Mouse (Mus musculus): Measurements from ENCODE around the gene Fabp2. TPM values are rescaled to one million over a fixed set of nuclear protein-coding genes. Genes with fewer than 3 reads are reported as not detected.
"Not testable (repeated sequence)": the region's sequence is repeated elsewhere in the genome, so short reads cannot be mapped to it uniquely, and the experiment has no call there.

Gene Fabp2
- polyA plus RNA-seq, 1 experiment from 2014 or later: 5.6 TPM

GRCm38 (mm10) chr3:122932466-122932865 lies 37.6 kb downstream of the Fabp2 start:
- H3K36me3 ChIP-seq (ENCODE audit: control insufficient read depth, insufficient read depth): peaks cover 5% of the 10 kb centered on the region; the same call in 1 of the 2 replicates
- H3K9me3 ChIP-seq (replicated peaks; ENCODE audit: control insufficient read depth, low read length): no peaks in the 10 kb centered on the region
- no peaks in the 10 kb centered on the region for H3K4me1 ChIP-seq (ENCODE audit: control insufficient read depth, insufficient read depth, low read length)
- no peak overlapping the region for H3K27ac ChIP-seq (ENCODE audit: low read length)
- H3K4me3 ChIP-seq (ENCODE audit: low read length): no peak overlapping the region
- no peak overlapping the region for H3K9ac ChIP-seq (ENCODE audit: low read length)
- 89% methylated on average over 1 of the region's 1 CpGs for whole genome bisulfite sequencing
- no peaks in the 10 kb centered on the region for H3K27me3 ChIP-seq (ENCODE audit: control insufficient read depth, insufficient read depth, low read length)
- ATAC-seq (replicated peaks; ENCODE audit: extremely low read depth, insufficient read depth, low FRiP score): no peak
- H3K4me2 ChIP-seq (ENCODE audit: low read depth, low read length): no peak overlapping the region

GRCm38 (mm10) chr3:122937176-122937575 lies 42.3 kb downstream of the Fabp2 start:
- H3K9ac ChIP-seq (ENCODE audit: low read length); H3K36me3 ChIP-seq (ENCODE audit: control insufficient read depth, insufficient read depth); ATAC-seq (replicated peaks; ENCODE audit: extremely low read depth, insufficient read depth, low FRiP score); H3K4me2 ChIP-seq (ENCODE audit: low read depth, low read length); H3K27ac ChIP-seq (ENCODE audit: low read length); H3K4me3 ChIP-seq (ENCODE audit: low read length); H3K27me3 ChIP-seq (ENCODE audit: control insufficient read depth, insufficient read depth, low read length); H3K4me1 ChIP-seq (ENCODE audit: control insufficient read depth, insufficient read depth, low read length); H3K9me3 ChIP-seq (replicated peaks; ENCODE audit: control insufficient read depth, low read length): not testable (repeated sequence)
- 81% methylated on average over 13 of the region's 13 CpGs for WGBS

- Histone ChIP-seq H3K27me3 (ENCODE audit: control insufficient read depth, insufficient read depth, low read length) (no peaks in the 10 kb centered on the region), H3K4me1 (ENCODE audit: control insufficient read depth, insufficient read depth, low read length) (peaks cover 11% of the 10 kb centered on the region), H3K36me3 (ENCODE audit: control insufficient read depth, insufficient read depth) (peaks cover 2% of the 10 kb centered on the region; the same call in 1 of the 2 replicates), H3K27ac (ENCODE audit: low read length) (no peak overlapping the region), H3K4me3 (ENCODE audit: low read length) (no peak overlapping the region), H3K4me2 (ENCODE audit: low read depth, low read length) (no peak overlapping the region), H3K9ac (ENCODE audit: low read length) (no peak overlapping the region), H3K9me3 (replicated peaks; ENCODE audit: control insufficient read depth, low read length) (no peaks in the 10 kb centered on the region)
- 45% methylated on average over 2 of the region's 2 CpGs for WGBS
- ATAC-seq (replicated peaks; ENCODE audit: extremely low read depth, insufficient read depth, low FRiP score): no peak
Observed at GRCm38 (mm10) chr3:122939215-122939614, 44.3 kb downstream of the Fabp2 start.

GRCm38 (mm10) chr3:122943387-122943890 lies 48.6 kb downstream of the Fabp2 start:
- H3K27ac ChIP-seq (ENCODE audit: low read length): no peak overlapping the region
- ATAC-seq (replicated peaks; ENCODE audit: extremely low read depth, insufficient read depth, low FRiP score): no peak
- WGBS: 73% methylated on average over 6 of the region's 6 CpGs

More at GRCm38 (mm10) chr3:122943387-122943890, 48.6 kb downstream of the Fabp2 start:
- H3K4me1 ChIP-seq (ENCODE audit: control insufficient read depth, insufficient read depth, low read length): peaks cover 8% of the 10 kb centered on the region
- no peak overlapping the region for H3K4me2 ChIP-seq (ENCODE audit: low read depth, low read length)
- no peaks in the 10 kb centered on the region for H3K9me3 ChIP-seq (replicated peaks; ENCODE audit: control insufficient read depth, low read length)
- H3K36me3 ChIP-seq (ENCODE audit: control insufficient read depth, insufficient read depth): peaks cover 3% of the 10 kb centered on the region; the same call in 1 of the 2 replicates
- no peaks in the 10 kb centered on the region for H3K27me3 ChIP-seq (ENCODE audit: control insufficient read depth, insufficient read depth, low read length)
- no peak overlapping the region for H3K9ac ChIP-seq (ENCODE audit: low read length)
- H3K4me3 ChIP-seq (ENCODE audit: low read length): no peak overlapping the region

Other genes starting within 250 kb of the Fabp2 start
- gene Pde5a, start 166.1 kb upstream of the Fabp2 start, polyA plus RNA-seq (2015; fragmentation: Nextera tagmentation; extraction: Ambion mirVana): 2.3 and 3.8 TPM in 2 replicates
- not detected in 2 replicates for gene Gm10959, start 24.3 kb downstream of the Fabp2 start, polyA plus RNA-seq (2015; fragmentation: Nextera tagmentation; extraction: Ambion mirVana)
- 95.0 and 110 TPM in 2 replicates for gene 1810037I17Rik, start 29.1 kb downstream of the Fabp2 start, polyA plus RNA-seq (2015; fragmentation: Nextera tagmentation; extraction: Ambion mirVana)
- gene Usp53, start 89.4 kb downstream of the Fabp2 start, polyA plus RNA-seq (2015; fragmentation: Nextera tagmentation; extraction: Ambion mirVana): 5.4 and 8.6 TPM in 2 replicates
- 243 and 252 TPM in 2 replicates for gene Myoz2, start 139.9 kb downstream of the Fabp2 start, polyA plus RNA-seq (2015; fragmentation: Nextera tagmentation; extraction: Ambion mirVana)

All from heart, embryonic 16.5 days (tissue).